Mouse (Mus musculus): Measurements from ENCODE around the gene Nprl2. TPM values are rescaled to one million over a fixed set of nuclear protein-coding genes. Genes with fewer than 3 reads are reported as not detected.
A peak's percentile ranks its signal among the peaks of the same experiment; 100 is the strongest.
"Not testable (repeated sequence)": the region's sequence is repeated elsewhere in the genome, so short reads cannot be mapped to it uniquely, and the experiment has no call there.

Gene Nprl2
- polyA plus RNA-seq, 1 experiment from 2014 or later: 26.8 TPM

- H3K4me3 ChIP-seq (ENCODE audit: low read depth, low read length): peak overlapping the region; percentile 84
- H3K4me1 ChIP-seq (ENCODE audit: control insufficient read depth, insufficient read depth, low read length): peaks cover 43% of the 10 kb centered on the region
- H3K27me3 ChIP-seq (ENCODE audit: control insufficient read depth, insufficient read depth, low read length): peaks cover 24% of the 10 kb centered on the region
- peak; percentile 40 for ATAC-seq (replicated peaks; ENCODE audit: insufficient number of reproducible peaks, low FRiP score, low TSS enrichment)
- H3K9me3 ChIP-seq (replicated peaks; ENCODE audit: control insufficient read depth, low read length): no peaks in the 10 kb centered on the region
- peak overlapping the region; percentile 83 for H3K9ac ChIP-seq (ENCODE audit: low read depth, low read length)
- H3K27ac ChIP-seq (ENCODE audit: low read depth, low read length): peak overlapping the region; percentile 83
- peaks cover 14% of the 10 kb centered on the region for H3K36me3 ChIP-seq (ENCODE audit: control insufficient read depth, insufficient read depth, low read length)
- WGBS (ENCODE audit: insufficient replicate concordance): 8% methylated on average over 36 of the region's 37 CpGs
- H3K4me2 ChIP-seq: peak overlapping the region; percentile 98
Observed at GRCm38 (mm10) chr9:107553541-107554318, 11.7 kb downstream of the Nprl2 start.

GRCm38 (mm10) chr9:107554319-107554825 is 12.3 kb downstream of the Nprl2 start:
- Histone ChIP-seq H3K9me3 (replicated peaks; ENCODE audit: control insufficient read depth, low read length) (no peaks in the 10 kb centered on the region), H3K4me3 (ENCODE audit: low read depth, low read length) (peak overlapping the region; percentile 84), H3K4me2 (peak overlapping the region; percentile 98), H3K27me3 (ENCODE audit: control insufficient read depth, insufficient read depth, low read length) (peaks cover 19% of the 10 kb centered on the region), H3K4me1 (ENCODE audit: control insufficient read depth, insufficient read depth, low read length) (peaks cover 43% of the 10 kb centered on the region), H3K9ac (ENCODE audit: low read depth, low read length) (peak overlapping the region; percentile 97), H3K36me3 (ENCODE audit: control insufficient read depth, insufficient read depth, low read length) (peaks cover 19% of the 10 kb centered on the region), H3K27ac (ENCODE audit: low read depth, low read length) (peak overlapping the region; percentile 98)
- 1% methylated on average over 53 of the region's 53 CpGs for WGBS (ENCODE audit: insufficient replicate concordance)
- peak; percentile 87 for ATAC-seq (replicated peaks; ENCODE audit: insufficient number of reproducible peaks, low FRiP score, low TSS enrichment)

GRCm38 (mm10) chr9:107555031-107555457 is 13.0 kb downstream of the Nprl2 start:
- H3K9me3 ChIP-seq (replicated peaks; ENCODE audit: control insufficient read depth, low read length): no peaks in the 10 kb centered on the region
- H3K4me2 ChIP-seq: peak overlapping the region; percentile 98
- WGBS (ENCODE audit: insufficient replicate concordance): under 1% methylated on average over 23 of the region's 23 CpGs
- H3K9ac ChIP-seq (ENCODE audit: low read depth, low read length): peak overlapping the region; percentile 97
- H3K27ac ChIP-seq (ENCODE audit: low read depth, low read length): peak overlapping the region; percentile 98
- peak overlapping the region; percentile 84 for H3K4me3 ChIP-seq (ENCODE audit: low read depth, low read length)
- H3K27me3 ChIP-seq (ENCODE audit: control insufficient read depth, insufficient read depth, low read length): peaks cover 14% of the 10 kb centered on the region
- H3K4me1 ChIP-seq (ENCODE audit: control insufficient read depth, insufficient read depth, low read length): peaks cover 43% of the 10 kb centered on the region
- H3K36me3 ChIP-seq (ENCODE audit: control insufficient read depth, insufficient read depth, low read length): peaks cover 22% of the 10 kb centered on the region
- ATAC-seq (replicated peaks; ENCODE audit: insufficient number of reproducible peaks, low FRiP score, low TSS enrichment): peak; percentile 22; the same call in 1 of the 2 replicates

GRCm38 (mm10) chr9:107555701-107556100 is 13.7 kb downstream of the Nprl2 start:
- Histone ChIP-seq H3K4me1 (ENCODE audit: control insufficient read depth, insufficient read depth, low read length) (peaks cover 41% of the 10 kb centered on the region), H3K36me3 (ENCODE audit: control insufficient read depth, insufficient read depth, low read length) (peaks cover 25% of the 10 kb centered on the region), H3K9me3 (replicated peaks; ENCODE audit: control insufficient read depth, low read length) (no peaks in the 10 kb centered on the region), H3K4me3 (ENCODE audit: low read depth, low read length) (peak overlapping the region; percentile 84), H3K4me2 (peak overlapping the region; percentile 98), H3K27me3 (ENCODE audit: control insufficient read depth, insufficient read depth, low read length) (peaks cover 7% of the 10 kb centered on the region), H3K9ac (ENCODE audit: low read depth, low read length) (peak overlapping the region; percentile 97), H3K27ac (ENCODE audit: low read depth, low read length) (peak overlapping the region; percentile 98)
- WGBS (ENCODE audit: insufficient replicate concordance): 32% methylated on average over 2 of the region's 2 CpGs
- ATAC-seq (replicated peaks; ENCODE audit: insufficient number of reproducible peaks, low FRiP score, low TSS enrichment): no peak

- ATAC-seq (replicated peaks; ENCODE audit: insufficient number of reproducible peaks, low FRiP score, low TSS enrichment): no peak
- no peaks in the 10 kb centered on the region for H3K9me3 ChIP-seq (replicated peaks; ENCODE audit: control insufficient read depth, low read length)
- peak overlapping the region; percentile 84 for H3K4me3 ChIP-seq (ENCODE audit: low read depth, low read length)
- peaks cover 30% of the 10 kb centered on the region for H3K36me3 ChIP-seq (ENCODE audit: control insufficient read depth, insufficient read depth, low read length)
- H3K4me2 ChIP-seq: peak overlapping the region; percentile 98
- peaks cover 35% of the 10 kb centered on the region for H3K4me1 ChIP-seq (ENCODE audit: control insufficient read depth, insufficient read depth, low read length)
- H3K27me3 ChIP-seq (ENCODE audit: control insufficient read depth, insufficient read depth, low read length): peaks cover 3% of the 10 kb centered on the region; the same call in 1 of the 2 replicates
- H3K9ac ChIP-seq (ENCODE audit: low read depth, low read length): peak overlapping the region; percentile 97; the same call in 1 of the 2 replicates
- H3K27ac ChIP-seq (ENCODE audit: low read depth, low read length): no peak overlapping the region
- WGBS (ENCODE audit: insufficient replicate concordance): 64% methylated on average over 3 of the region's 3 CpGs
Observed at GRCm38 (mm10) chr9:107556346-107556745, 14.3 kb downstream of the Nprl2 start.

GRCm38 (mm10) chr9:107563029-107563581 is 21.1 kb downstream of the Nprl2 start, which contains the start of gene Tusc2:
Tusc2 (plus strand) TSS chr9:107563255.
- WGBS (ENCODE audit: insufficient replicate concordance): under 1% methylated on average over 46 of the region's 46 CpGs
- Histone ChIP-seq H3K4me2 (peak within 1 kb of the TSS; percentile 80), H3K4me1 (ENCODE audit: control insufficient read depth, insufficient read depth, low read length) (peaks cover 23% of the 10 kb centered on the region), H3K9ac (ENCODE audit: low read depth, low read length) (peak within 1 kb of the TSS; percentile 82), H3K27me3 (ENCODE audit: control insufficient read depth, insufficient read depth, low read length) (no peaks in the 10 kb centered on the region), H3K27ac (ENCODE audit: low read depth, low read length) (peak within 1 kb of the TSS; percentile 63), H3K4me3 (ENCODE audit: low read depth, low read length) (peak within 1 kb of the TSS; percentile 90), H3K9me3 (replicated peaks; ENCODE audit: control insufficient read depth, low read length) (no peaks in the 10 kb centered on the region), H3K36me3 (ENCODE audit: control insufficient read depth, insufficient read depth, low read length) (peaks cover 30% of the 10 kb centered on the region)
- ATAC-seq (replicated peaks; ENCODE audit: insufficient number of reproducible peaks, low FRiP score, low TSS enrichment): peak; percentile 88

- 43% methylated on average over 5 of the region's 5 CpGs for WGBS (ENCODE audit: insufficient replicate concordance)
- not testable (repeated sequence) for H3K4me3 ChIP-seq (ENCODE audit: low read depth, low read length)
Observed at GRCm38 (mm10) chr9:107565556-107565955, 23.5 kb downstream of the Nprl2 start.

GRCm38 (mm10) chr9:107566041-107566709 is 24.1 kb downstream of the Nprl2 start:
- H3K27ac ChIP-seq (ENCODE audit: low read depth, low read length): peak overlapping the region; percentile 86
- ATAC-seq (replicated peaks; ENCODE audit: insufficient number of reproducible peaks, low FRiP score, low TSS enrichment): no peak
- 0 out of 2 replicates have a peak overlapping the region, but pooled peaks have one; percentile 39 for H3K9ac ChIP-seq (ENCODE audit: low read depth, low read length)
- H3K9me3 ChIP-seq (replicated peaks; ENCODE audit: control insufficient read depth, low read length): no peaks in the 10 kb centered on the region
- H3K4me1 ChIP-seq (ENCODE audit: control insufficient read depth, insufficient read depth, low read length): peaks cover 38% of the 10 kb centered on the region
- H3K4me3 ChIP-seq (ENCODE audit: low read depth, low read length): 0 out of 2 replicates have a peak overlapping the region, but pooled peaks have one; percentile 10
- peak overlapping the region; percentile 93 for H3K4me2 ChIP-seq
- peaks cover 19% of the 10 kb centered on the region for H3K36me3 ChIP-seq (ENCODE audit: control insufficient read depth, insufficient read depth, low read length)
- H3K27me3 ChIP-seq (ENCODE audit: control insufficient read depth, insufficient read depth, low read length): no peaks in the 10 kb centered on the region
- WGBS (ENCODE audit: insufficient replicate concordance): 49% methylated on average over 15 of the region's 15 CpGs

More at GRCm38 (mm10) chr9:107565556-107565955, 23.5 kb downstream of the Nprl2 start:
- H3K9ac ChIP-seq (ENCODE audit: low read depth, low read length); H3K27me3 ChIP-seq (ENCODE audit: control insufficient read depth, insufficient read depth, low read length); ATAC-seq (replicated peaks; ENCODE audit: insufficient number of reproducible peaks, low FRiP score, low TSS enrichment); H3K9me3 ChIP-seq (replicated peaks; ENCODE audit: control insufficient read depth, low read length): not testable (repeated sequence)
- 0 out of 2 replicates have a peak overlapping the region, but pooled peaks have one; percentile 4 for H3K27ac ChIP-seq (ENCODE audit: low read depth, low read length)
- H3K4me1 ChIP-seq (ENCODE audit: control insufficient read depth, insufficient read depth, low read length): peaks cover 32% of the 10 kb centered on the region
- H3K4me2 ChIP-seq: 0 out of 2 replicates have a peak overlapping the region, but pooled peaks have one; percentile 14
- H3K36me3 ChIP-seq (ENCODE audit: control insufficient read depth, insufficient read depth, low read length): peaks cover 21% of the 10 kb centered on the region

All from heart, embryonic 11.5 days (tissue).